Comparison of ENCODE assay signal across 8 mouse cellular contexts in genomic region chr1:150920276-150920675, GRCm38 (mm10).
DNase-seq lines count a peak whose midpoint lies in the region; ATAC-seq lines count a peak whose summit lies in the region.

No protein-coding gene starts in this region.

- DNase-seq in left cerebral cortex, adult 18-20 months (ENCODE audit: low spot score in 2 of 2) = peak; percentile 52 to 69
- no peak for DNase-seq in left cerebral cortex, adult 11 months (ENCODE audit: low spot score)
- DNase-seq in R1 (ENCODE audit: low read depth, low spot score) = peak; percentile 71
- peak; percentile 38 for DNase-seq in cerebellum, adult 9-11 months
- peak; percentile 46 to 66 for DNase-seq in left cerebral cortex, postnatal 10 days (ENCODE audit: extremely low spot score in 1 of 2, low spot score in 2 of 2)
- DNase-seq in retina, adult 2 months (ENCODE audit: low read depth, low spot score) = peak; percentile 16

- ATAC-seq in granulocyte monocyte progenitor cell, adult 5-6 weeks (replicated peaks; ENCODE audit: poor library complexity, severe bottlenecking) = peak; percentile 73
- no peak for ATAC-seq in erythroblast, adult 5-6 weeks (replicated peaks; ENCODE audit: low FRiP score, poor library complexity, severe bottlenecking)

- intact Hi-C loops in left cerebral cortex, postnatal 10 days (cut with DNase I) = loop anchor here (2.0 to 5.0 kb wide), 2 partner anchors 87 to 379 kb away; no protein-coding TSS in a partner anchor
